Mouse (Mus musculus) hindbrain, embryonic 11.5 days (tissue): ENCODE measurements around the gene Clstn1. TPM values are rescaled to one million over a fixed set of nuclear protein-coding genes. Genes with fewer than 3 reads are reported as not detected.

Experiments used
- ATAC-seq: fragments of 200-750 bp; cut with Nextera tagmentation; 2 replicates; pipeline ENCODE4 v1.8.0; 2017; ENCODE audit warnings: mild to moderate bottlenecking, moderate TSS enrichment, moderate library complexity; ENCODE audit not compliant: low FRiP score
- DNase-seq: peaks from one replicate; pipeline ENCODE4 v3.0.0-alpha.2; 2015; ENCODE audit warnings: low spot score
- H3K27ac ChIP-seq: fragments of 300-500 bp; sonication (generic); 2 replicates; pipeline ENCODE4 v1.5.1; 2014; ENCODE audit warnings: mild to moderate bottlenecking, low read depth, low read length
- H3K27me3 ChIP-seq: fragments of 300-500 bp; sonication (generic); 2 replicates; pipeline ENCODE4 v1.6.1; 2014; ENCODE audit warnings: mild to moderate bottlenecking, low read length, moderate library complexity, mixed read lengths; ENCODE audit not compliant: control insufficient read depth, insufficient read depth
- H3K36me3 ChIP-seq: fragments of 300-500 bp; sonication (generic); 2 replicates; pipeline ENCODE4 v1.6.1; 2014; ENCODE audit warnings: mild to moderate bottlenecking, low read length, moderate library complexity, mixed read lengths; ENCODE audit not compliant: control insufficient read depth, insufficient read depth
- H3K4me1 ChIP-seq: fragments of 300-500 bp; sonication (generic); replicated peaks from 2 replicates; pipeline ENCODE4 v1.6.1; 2014; ENCODE audit warnings: low read length, mixed read lengths; ENCODE audit not compliant: control insufficient read depth, insufficient read depth
- H3K4me2 ChIP-seq: fragments of 300-500 bp; sonication (generic); replicated peaks from 2 replicates; pipeline ENCODE4 v1.6.1; 2014; ENCODE audit warnings: mild to moderate bottlenecking, low read depth, low read length
- H3K4me3 ChIP-seq: fragments of 300-500 bp; sonication (generic); 2 replicates; pipeline ENCODE4 v1.5.1; 2014; ENCODE audit warnings: low read depth, low read length
- H3K9ac ChIP-seq: fragments of 300-500 bp; sonication (generic); 2 replicates; pipeline ENCODE4 v1.6.1; 2014; ENCODE audit warnings: low read depth, low read length
- H3K9me3 ChIP-seq: fragments of 300-500 bp; sonication (generic); 2 replicates; pipeline ENCODE4 v1.6.1; 2016; ENCODE audit warnings: low read length; ENCODE audit not compliant: control insufficient read depth
- WGBS: fragments of 180-500 bp; shearing (Covaris S2); extraction: QIAGEN DNeasy Blood & Tissue Kit; methylation state at CpG from one replicate; pipeline ENCODE4 v1.1.7; 2014; 5-methylcytosine and 5-hydroxymethylcytosine counted together
- polyA plus RNA-seq: library from polyadenylated mRNA; unstranded; fragments of >200 nt; fragmentation: Nextera tagmentation; extraction: Ambion mirVana; gene quantifications from 2 replicates; pipeline ENCODE4 v1.2.1, GENCODE M21; 2014

Clstn1 gene
- polyA plus RNA-seq, 1 experiment from 2014 or later: 33.0 TPM

GRCm38 (mm10) chr4:149691368-149691767 lies 105.1 kb downstream of the Clstn1 start:
- no peak overlapping the region for H3K9ac ChIP-seq
- H3K9me3 ChIP-seq: no peaks in the 10 kb centered on the region
- H3K27ac ChIP-seq: no peak overlapping the region
- ATAC-seq: no peak
- no peaks in the 10 kb centered on the region for H3K4me1 ChIP-seq
- 77% methylated on average over 8 of the region's 8 CpGs for WGBS
- H3K36me3 ChIP-seq: no peaks in the 10 kb centered on the region
- H3K27me3 ChIP-seq: peaks cover 3% of the 10 kb centered on the region; the same call in 1 of the 2 replicates
- no peak overlapping the region for H3K4me3 ChIP-seq
- no peak for DNase-seq
- no peak overlapping the region for H3K4me2 ChIP-seq

GRCm38 (mm10) chr4:149696189-149696971 lies 110.1 kb downstream of the Clstn1 start:
- no peaks in the 10 kb centered on the region for H3K4me1 ChIP-seq
- no peak for DNase-seq
- 32% methylated on average over 16 of the region's 16 CpGs for WGBS

GRCm38 (mm10) chr4:149697506-149698196 lies 111.4 kb downstream of the Clstn1 start:
- H3K4me2 ChIP-seq: peak overlapping the region; percentile 64
- peaks cover 15% of the 10 kb centered on the region for H3K27me3 ChIP-seq
- H3K9me3 ChIP-seq: no peaks in the 10 kb centered on the region
- H3K9ac ChIP-seq: peak overlapping the region; percentile 55; the same call in 1 of the 2 replicates
- H3K4me3 ChIP-seq: peak overlapping the region; percentile 36
- peak; percentile 27; the same call in 1 of the 2 replicates for ATAC-seq
- 20% methylated on average over 15 of the region's 15 CpGs for WGBS
- no peaks in the 10 kb centered on the region for H3K36me3 ChIP-seq
- H3K4me1 ChIP-seq: no peaks in the 10 kb centered on the region
- DNase-seq: no peak
- H3K27ac ChIP-seq: no peak overlapping the region

More at GRCm38 (mm10) chr4:149696189-149696971, 110.1 kb downstream of the Clstn1 start:
- Histone ChIP-seq H3K4me3 (no peak overlapping the region), H3K9me3 (no peaks in the 10 kb centered on the region), H3K9ac (no peak overlapping the region), H3K4me2 (no peak overlapping the region), H3K27ac (no peak overlapping the region), H3K27me3 (peaks cover 15% of the 10 kb centered on the region), H3K36me3 (no peaks in the 10 kb centered on the region)
- ATAC-seq: no peak

- Histone ChIP-seq H3K36me3 (no peaks in the 10 kb centered on the region), H3K4me2 (peak overlapping the region; percentile 64), H3K4me1 (no peaks in the 10 kb centered on the region), H3K9me3 (no peaks in the 10 kb centered on the region), H3K9ac (peak overlapping the region; percentile 55), H3K4me3 (peak overlapping the region; percentile 36), H3K27ac (no peak overlapping the region), H3K27me3 (peaks cover 15% of the 10 kb centered on the region)
- DNase-seq (peak; percentile 76), ATAC-seq (peak; percentile 75)
- WGBS: 1% methylated on average over 35 of the region's 35 CpGs
These were observed 112.0 kb downstream of the Clstn1 start for GRCm38 (mm10) chr4:149698197-149698821.

Other genes with a start within 250 kb of the Clstn1 start
- gene Ube4b, start 159.7 kb upstream of the Clstn1 start, polyA plus RNA-seq: 53.3 and 58.9 TPM in 2 replicates
- not detected in 2 replicates for gene Rbp7, start 131.5 kb upstream of the Clstn1 start, polyA plus RNA-seq
- gene Tmem274, start 109.1 kb upstream of the Clstn1 start, polyA plus RNA-seq: not detected in 2 replicates
- gene Nmnat1, start 101.3 kb upstream of the Clstn1 start, polyA plus RNA-seq: 15.5 and 16.9 TPM in 2 replicates
- 48.4 and 54.8 TPM in 2 replicates for gene Lzic, start 101.2 kb upstream of the Clstn1 start, polyA plus RNA-seq
- gene Ctnnbip1, start 68.2 kb upstream of the Clstn1 start, polyA plus RNA-seq: 63.4 and 65.2 TPM in 2 replicates
- 10.1 and 11.3 TPM in 2 replicates for gene Pik3cd, start 116.1 kb downstream of the Clstn1 start, polyA plus RNA-seq
- gene Tmem201, start 151.6 kb downstream of the Clstn1 start, polyA plus RNA-seq: 17.9 and 19.3 TPM in 2 replicates
- 22.0 and 23.6 TPM in 2 replicates for gene Slc25a33, start 187.8 kb downstream of the Clstn1 start, polyA plus RNA-seq